Mouse (Mus musculus): ENCODE data around the gene Mrpl37.

GRCm38 (mm10) chr4:107009548-107009947, 57.1 kb downstream of the Mrpl37 start:
- TF ChIP-seq CTCF (IDR thresholded peaks at IDR 0.05; ENCODE audit: borderline replicate concordance, insufficient read depth, low read length), result no peak
- no peak for TF ChIP-seq POLR2A (IDR thresholded peaks at IDR 0.05; ENCODE audit: low read depth, low read length)
